Mouse (Mus musculus) G1E-ER4 (cell line): Measurements from ENCODE around the gene Ppp3ca. TPM values are rescaled to one million over a fixed set of nuclear protein-coding genes. Genes with fewer than 3 reads are reported as not detected.
A peak's percentile ranks its signal among the peaks of the same experiment; 100 is the strongest.

ENCODE experiments used
- GATA1 ChIP-seq: IDR thresholded peaks from one replicate; pipeline ENCODE4 v1.8.0; 2012; ENCODE audit warnings: low read length, inconsistent platforms
- polyA plus RNA-seq: library from polyadenylated mRNA; stranded (reverse); fragments of >175 nt; gene quantifications from 2 replicates; pipeline ENCODE4 v1.2.3, GENCODE M21; 2012

Ppp3ca gene
- polyA plus RNA-seq, 1 experiment = 119 TPM

- no peak for TF ChIP-seq GATA1
These were observed 124.7 kb downstream of the Ppp3ca start for GRCm38 (mm10) chr3:136794426-136795217.

- peak; percentile 68 for TF ChIP-seq GATA1
These were observed 129.0 kb downstream of the Ppp3ca start for GRCm38 (mm10) chr3:136798896-136799295.

- TF ChIP-seq GATA1 = no peak
These were observed 132.7 kb downstream of the Ppp3ca start for GRCm38 (mm10) chr3:136802595-136802994.

GRCm38 (mm10) chr3:136805897-136806296 is 136.0 kb downstream of the Ppp3ca start:
- TF ChIP-seq GATA1 = no peak

- no peak for TF ChIP-seq GATA1
These were observed 140.3 kb downstream of the Ppp3ca start for GRCm38 (mm10) chr3:136810271-136810670.

GRCm38 (mm10) chr3:136812162-136812561 is 142.2 kb downstream of the Ppp3ca start:
- no peak for TF ChIP-seq GATA1

- TF ChIP-seq GATA1 = no peak
These were observed 142.9 kb downstream of the Ppp3ca start for GRCm38 (mm10) chr3:136812791-136813190.

GRCm38 (mm10) chr3:136813886-136814285 is 144.0 kb downstream of the Ppp3ca start:
- no peak for TF ChIP-seq GATA1

GRCm38 (mm10) chr3:136814916-136815315 is 145.0 kb downstream of the Ppp3ca start:
- TF ChIP-seq GATA1 = no peak

- no peak for TF ChIP-seq GATA1
These were observed 146.4 kb downstream of the Ppp3ca start for GRCm38 (mm10) chr3:136816319-136816718.

- no peak for TF ChIP-seq GATA1
These were observed 149.1 kb downstream of the Ppp3ca start for GRCm38 (mm10) chr3:136818997-136819396.

GRCm38 (mm10) chr3:136821039-136821438 is 151.1 kb downstream of the Ppp3ca start:
- no peak for TF ChIP-seq GATA1

GRCm38 (mm10) chr3:136821993-136822392 is 152.1 kb downstream of the Ppp3ca start:
- TF ChIP-seq GATA1 = no peak

GRCm38 (mm10) chr3:136822431-136822830 is 152.5 kb downstream of the Ppp3ca start:
- TF ChIP-seq GATA1 = peak; percentile 47

GRCm38 (mm10) chr3:136828451-136828850 is 158.5 kb downstream of the Ppp3ca start:
- no peak for TF ChIP-seq GATA1

GRCm38 (mm10) chr3:136829109-136829508 is 159.2 kb downstream of the Ppp3ca start:
- TF ChIP-seq GATA1 = no peak

GRCm38 (mm10) chr3:136830687-136831220 is 160.8 kb downstream of the Ppp3ca start:
- no peak for TF ChIP-seq GATA1
